Mouse (Mus musculus) retina, postnatal 7 days (tissue): Measurements from ENCODE around the gene Ubtd1.
A peak's percentile ranks its signal among the peaks of the same experiment; 100 is the strongest.

ENCODE experiments used
- DNase-seq: peaks from one replicate; pipeline ENCODE4 v3.0.0-alpha.2; 2012; ENCODE audit warnings: low read depth, low spot score

The Ubtd1 gene

DNA sequence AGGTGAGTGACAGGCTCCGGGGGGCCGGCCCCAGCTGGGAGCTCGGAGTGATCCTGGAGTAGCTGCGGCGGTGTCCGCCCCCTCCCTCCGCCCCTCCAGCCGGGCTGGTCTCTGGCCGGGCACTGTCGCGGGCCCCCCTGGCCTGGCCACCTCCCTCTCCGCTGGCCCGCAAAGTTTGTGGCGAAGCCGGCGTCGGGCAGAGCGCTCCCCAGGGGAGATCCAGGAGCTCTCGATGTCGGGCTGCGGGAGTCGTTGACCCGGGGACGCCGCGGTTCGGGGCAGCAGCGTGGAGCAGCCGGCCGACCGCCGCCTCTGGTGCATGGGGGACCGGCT is at the start of gene Ubtd1:
Gene Ubtd1, plus strand, starts transcription at position 169 of the 333 bp plus-strand sequence.
- no peak for DNase-seq

DNA sequence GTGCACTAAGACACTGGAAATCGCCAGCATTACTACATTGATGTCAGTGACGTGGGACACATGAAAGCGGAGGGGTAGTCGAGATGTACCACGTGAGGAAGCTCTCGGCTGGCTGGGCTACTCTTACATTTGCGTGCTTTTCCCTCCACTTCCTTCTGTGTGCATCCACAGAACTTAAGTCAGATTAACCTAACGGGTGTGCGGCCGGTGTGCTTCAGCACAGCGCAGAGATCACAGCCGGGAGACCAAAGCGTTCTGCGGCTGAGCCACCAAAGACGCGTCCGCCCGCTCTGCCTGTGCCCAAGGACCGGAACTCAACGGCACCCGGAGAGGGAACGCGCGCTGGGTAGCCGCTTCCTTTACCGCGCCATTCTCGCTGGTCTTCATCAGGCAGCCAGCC is 48.9 kb upstream of the Ubtd1 start:
- no peak for DNase-seq

DNA sequence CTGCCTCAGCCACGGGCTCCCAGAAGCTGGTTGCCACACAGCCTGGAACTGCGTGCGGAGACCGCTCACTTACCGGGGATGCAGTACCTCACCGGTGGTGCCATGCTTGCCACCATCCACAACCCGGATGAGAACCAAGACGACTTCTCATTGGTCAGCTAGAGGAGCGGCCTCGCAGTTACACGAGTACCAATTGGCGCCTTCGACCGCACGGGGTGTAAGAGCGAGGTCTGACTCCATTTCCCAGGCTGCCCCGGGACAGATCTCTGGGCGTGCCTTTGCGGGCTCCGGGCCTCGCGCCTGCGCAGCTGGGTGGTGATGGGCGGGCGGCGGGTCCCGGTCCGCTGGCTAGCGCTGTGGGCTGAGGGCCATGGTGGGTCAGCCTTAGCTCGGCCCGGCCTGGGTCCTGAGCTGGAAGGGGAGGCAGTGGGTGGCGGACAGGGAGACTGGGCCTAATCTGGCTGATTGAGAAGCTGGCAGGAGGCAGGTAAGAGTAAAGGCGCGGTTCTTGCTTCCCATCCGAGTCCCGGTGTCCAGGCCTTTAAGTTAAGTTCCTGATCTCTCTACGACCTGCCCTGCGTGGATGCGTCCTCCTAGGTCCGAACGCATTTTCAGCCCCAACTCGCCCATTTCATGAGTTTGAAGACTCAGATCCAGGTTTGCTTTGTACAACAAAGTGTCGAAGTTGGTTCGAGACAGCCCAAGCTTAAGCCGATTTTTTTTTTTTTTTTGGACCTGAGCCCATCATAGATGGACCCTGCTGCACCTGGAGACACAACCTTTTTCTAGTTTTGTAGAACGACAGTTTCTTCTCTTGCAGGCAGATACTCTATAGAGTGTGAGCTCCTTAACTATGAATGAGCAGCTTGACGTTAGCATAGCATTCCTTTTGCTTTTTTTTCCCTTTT is 48.1 kb upstream of the Ubtd1 start, which contains the start of the genes Exosc1 and Zdhhc16:
Gene Exosc1, minus strand, starts transcription at position 245 of the 908 bp plus-strand sequence.
Gene Zdhhc16, plus strand, starts transcription at position 302 of the 908 bp plus-strand sequence.
- peak; percentile 97 for DNase-seq

DNA sequence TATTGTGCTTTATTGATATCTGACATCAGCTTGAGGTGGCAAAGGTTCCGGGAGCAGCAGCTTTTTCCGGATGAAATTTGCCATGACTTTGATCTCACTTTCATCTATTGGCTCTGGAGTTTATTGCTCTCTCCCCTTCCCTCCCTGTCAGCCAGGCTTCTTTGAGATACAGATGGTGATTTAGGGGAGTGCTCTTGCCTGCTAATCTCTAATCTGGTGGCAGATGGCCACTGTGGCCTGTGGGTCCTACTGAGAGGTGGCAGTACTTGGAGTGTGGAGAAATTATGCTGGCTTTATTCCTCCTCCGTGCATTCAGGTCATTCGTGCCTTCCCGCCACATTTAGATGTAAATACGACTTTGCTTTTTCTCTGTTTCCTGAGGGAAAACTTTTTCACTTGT is 47.4 kb upstream of the Ubtd1 start:
- DNase-seq: peak; percentile 50

DNA sequence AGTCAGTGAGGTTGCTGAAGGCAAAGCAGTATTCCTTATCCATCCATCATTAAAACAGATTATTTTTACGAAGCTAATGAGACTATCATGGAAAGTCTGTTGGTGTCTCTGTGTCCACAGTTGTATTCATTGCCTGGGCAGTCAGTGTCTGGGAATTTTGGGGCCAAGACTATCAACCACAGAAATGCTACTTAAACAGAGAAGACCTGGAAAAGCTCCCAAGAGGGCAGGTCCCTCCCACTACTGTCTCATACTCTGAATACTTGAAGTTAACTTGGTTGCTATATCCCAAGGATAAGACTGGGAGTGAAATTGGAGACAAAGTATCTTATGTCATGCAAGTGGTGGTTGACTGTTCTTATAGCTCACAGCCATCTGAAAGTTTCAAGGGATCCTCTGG is 45.6 kb upstream of the Ubtd1 start:
- DNase-seq: no peak

DNA sequence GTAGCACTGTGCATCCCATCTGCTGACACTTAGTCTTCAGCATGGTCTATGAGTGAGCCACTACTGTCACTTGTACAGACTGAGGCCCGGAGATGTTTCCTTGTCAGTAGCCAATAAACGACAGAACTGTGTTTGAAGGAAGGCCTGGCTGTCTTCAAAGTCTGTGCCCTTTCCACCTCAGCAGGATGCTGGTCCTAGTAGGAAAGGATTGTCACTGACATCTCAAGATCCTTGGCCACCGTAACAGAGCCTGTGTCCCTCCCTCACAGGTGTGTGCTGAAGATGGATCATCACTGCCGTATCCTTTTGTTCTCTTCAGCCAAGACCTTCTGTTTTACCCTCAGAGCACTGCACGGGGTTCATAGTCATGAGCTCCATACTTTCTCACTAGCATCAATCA is 43.0 kb upstream of the Ubtd1 start:
- no peak for DNase-seq

DNA sequence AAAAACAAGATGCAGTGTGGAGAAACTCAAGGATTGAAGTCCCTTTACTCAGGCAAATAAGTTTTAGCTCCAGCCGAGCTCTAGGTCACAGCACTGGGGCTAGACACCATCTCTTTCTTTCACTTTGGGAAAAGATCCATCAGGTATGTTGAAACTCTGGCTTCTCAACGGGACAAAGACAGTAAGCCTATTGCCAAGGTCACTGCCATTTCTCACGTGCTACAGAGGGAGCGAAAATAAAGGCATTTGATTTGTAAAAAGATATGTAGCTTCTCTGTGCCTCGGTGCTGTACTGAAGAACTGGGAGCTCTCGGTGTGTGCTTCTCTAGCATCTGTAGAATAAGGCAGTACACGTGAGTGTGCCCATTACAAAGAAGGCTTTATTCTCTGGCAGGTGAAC is 37.7 kb upstream of the Ubtd1 start:
- DNase-seq: no peak

DNA sequence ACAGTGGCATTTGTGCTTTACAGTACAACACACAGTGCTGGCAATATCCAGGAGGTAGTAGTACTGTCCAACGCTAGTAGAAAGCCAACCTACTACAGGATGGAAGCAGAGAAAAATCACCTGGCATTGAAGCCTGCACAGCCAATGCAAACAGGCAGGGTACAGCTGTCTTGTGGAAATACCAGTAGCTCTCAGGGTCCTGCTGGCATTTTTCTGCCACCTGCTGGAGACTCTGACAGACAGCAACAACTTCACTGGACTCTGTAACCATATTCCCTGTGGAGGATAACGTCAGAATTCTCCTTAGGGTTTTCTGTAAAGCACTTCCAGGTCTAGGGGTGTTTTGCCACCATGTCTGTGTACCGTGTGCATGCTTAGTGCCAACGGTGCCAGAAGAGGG is 29.3 kb upstream of the Ubtd1 start:
- no peak for DNase-seq

DNA sequence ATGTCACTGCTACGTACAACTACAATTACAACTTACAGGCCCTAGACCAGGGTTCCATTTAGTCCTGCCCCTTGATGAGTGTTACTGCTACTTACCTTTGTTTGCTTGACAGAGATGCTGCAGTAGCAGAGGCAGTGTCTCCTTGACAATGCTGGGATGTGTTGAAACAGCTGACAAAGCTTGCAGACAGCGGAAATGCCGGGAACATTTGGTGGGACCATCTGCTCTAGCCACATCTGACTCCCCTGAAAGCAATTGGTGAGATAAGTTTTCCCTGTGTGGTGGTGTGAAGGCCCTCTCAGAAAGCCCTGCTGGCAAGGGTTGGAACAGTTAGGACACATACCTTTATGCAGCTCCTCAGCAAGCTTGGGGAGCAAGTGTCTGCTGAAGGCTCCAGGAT is 28.0 kb upstream of the Ubtd1 start:
- no peak for DNase-seq

DNA sequence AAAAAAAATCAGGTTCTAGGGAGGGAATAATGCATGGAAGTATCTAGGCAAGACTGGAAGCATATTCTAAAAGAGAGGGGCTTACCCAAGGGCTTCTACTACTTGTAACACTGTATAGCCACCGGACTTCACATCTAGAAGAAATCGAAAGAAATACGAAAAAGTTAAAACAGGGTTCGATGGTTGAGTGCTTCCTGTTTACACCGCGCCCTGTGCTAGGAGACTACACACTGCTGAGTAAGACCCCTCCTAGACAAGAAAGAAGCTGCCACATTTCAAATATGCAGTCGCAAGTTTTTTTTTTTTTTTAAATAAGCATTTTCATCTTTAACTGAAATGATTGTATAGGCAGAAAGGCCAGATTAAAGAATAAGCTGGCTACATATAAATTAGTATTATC is 11.9 kb upstream of the Ubtd1 start:
- no peak for DNase-seq

DNA sequence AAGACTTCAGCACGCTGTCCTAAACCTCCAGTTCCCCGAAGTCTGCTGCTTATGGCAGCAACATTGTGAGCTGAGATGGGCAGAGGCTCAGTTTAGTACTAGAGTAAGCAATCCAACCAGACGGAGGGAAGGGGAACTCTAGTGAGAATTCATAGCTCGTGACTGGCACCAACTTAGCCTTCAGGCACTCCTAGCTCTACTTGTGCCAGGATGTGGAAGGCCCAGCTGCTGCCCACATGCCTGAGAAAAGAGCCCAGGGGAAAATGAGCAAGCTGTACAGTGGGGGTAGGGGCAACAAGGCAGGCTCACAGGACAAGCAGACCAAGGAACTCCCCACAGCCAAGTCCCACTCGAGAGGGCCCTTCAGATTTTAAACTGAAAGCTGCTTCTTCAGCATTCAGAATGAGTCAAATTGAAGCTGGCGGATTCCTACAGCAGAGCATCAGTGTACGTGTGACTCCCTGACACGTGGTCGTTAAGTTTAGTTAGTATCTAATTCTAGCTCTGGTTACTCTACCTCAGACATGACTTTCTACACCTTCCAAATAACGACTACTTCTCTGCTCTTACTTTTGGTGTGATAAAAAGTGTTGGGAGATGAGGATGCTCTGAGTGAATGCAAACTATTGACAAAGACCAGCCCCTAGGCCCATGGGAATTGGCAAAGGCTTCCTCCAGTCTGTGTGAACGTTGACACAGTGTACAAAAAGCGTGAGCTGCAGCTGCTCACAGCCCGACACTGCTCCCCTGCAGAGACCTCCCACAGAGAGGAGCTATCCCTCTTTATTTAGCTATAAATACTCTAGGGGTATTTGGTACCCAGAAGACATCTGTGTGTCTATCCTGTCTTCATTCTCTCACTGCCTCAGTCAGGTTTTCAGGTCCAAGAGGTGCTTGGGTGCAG is 7.4 kb upstream of the Ubtd1 start:
- no peak for DNase-seq

DNA sequence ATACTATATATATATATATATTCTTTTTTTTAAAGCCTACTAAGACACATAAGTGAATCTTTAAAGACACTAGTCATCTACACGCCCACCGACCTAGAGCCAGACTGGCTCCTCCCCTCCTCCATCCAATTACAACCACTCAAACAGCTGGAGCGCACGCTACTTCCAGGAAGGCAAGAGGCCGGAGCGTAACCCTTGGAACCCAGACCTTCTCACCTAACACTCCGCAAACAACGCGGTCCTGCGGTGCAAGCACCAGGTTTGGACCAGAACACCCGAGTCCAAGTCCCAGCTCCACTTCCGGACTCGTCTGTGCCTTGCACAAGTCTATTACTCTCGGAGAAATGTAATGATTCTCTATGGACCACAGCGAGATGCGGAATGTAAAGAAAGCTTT is 1.1 kb upstream of the Ubtd1 start:
- DNase-seq: no peak

DNA sequence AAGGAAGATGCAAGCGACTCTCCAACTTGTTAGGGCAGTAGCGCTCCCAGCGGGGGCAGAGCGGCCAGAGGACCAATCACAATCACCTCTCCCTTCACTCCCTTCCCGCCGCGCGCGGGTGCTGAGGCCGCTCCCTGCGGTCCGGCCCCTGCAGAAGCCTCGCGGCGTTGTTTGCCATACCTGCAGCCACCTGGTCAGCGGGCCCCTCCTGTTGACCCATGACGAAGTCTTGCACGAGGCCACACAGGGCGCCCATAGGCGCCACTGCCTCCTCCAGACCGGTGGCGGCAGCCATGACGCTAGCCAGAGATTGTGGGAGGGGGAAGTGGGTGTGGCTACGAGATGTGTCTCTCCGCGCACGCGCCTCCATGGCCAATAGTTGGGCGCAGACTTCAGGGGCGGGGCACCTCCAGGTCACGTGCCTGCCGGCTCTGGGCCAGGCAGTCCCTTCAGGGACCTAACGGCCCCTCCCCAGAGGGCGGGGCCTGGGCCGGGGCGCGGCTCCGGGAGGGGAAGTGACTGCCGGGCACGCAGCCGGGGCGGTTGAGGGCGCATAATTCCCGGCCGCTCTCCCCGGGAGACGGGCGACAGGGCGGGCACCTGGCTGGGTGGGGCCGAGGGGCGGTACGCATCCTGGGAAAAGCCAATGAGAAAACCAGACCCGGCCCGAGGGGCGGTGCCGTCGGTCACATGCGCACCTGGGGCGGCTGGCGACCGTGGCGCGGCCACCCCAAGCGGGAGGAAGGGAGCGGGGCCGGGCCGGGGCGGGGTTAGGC is 556 bp upstream of the Ubtd1 start, which contains the start of gene Mms19:
Gene Mms19, minus strand, starts transcription at position 339 of the 776 bp plus-strand sequence.
- peak; percentile 99 for DNase-seq

DNA sequence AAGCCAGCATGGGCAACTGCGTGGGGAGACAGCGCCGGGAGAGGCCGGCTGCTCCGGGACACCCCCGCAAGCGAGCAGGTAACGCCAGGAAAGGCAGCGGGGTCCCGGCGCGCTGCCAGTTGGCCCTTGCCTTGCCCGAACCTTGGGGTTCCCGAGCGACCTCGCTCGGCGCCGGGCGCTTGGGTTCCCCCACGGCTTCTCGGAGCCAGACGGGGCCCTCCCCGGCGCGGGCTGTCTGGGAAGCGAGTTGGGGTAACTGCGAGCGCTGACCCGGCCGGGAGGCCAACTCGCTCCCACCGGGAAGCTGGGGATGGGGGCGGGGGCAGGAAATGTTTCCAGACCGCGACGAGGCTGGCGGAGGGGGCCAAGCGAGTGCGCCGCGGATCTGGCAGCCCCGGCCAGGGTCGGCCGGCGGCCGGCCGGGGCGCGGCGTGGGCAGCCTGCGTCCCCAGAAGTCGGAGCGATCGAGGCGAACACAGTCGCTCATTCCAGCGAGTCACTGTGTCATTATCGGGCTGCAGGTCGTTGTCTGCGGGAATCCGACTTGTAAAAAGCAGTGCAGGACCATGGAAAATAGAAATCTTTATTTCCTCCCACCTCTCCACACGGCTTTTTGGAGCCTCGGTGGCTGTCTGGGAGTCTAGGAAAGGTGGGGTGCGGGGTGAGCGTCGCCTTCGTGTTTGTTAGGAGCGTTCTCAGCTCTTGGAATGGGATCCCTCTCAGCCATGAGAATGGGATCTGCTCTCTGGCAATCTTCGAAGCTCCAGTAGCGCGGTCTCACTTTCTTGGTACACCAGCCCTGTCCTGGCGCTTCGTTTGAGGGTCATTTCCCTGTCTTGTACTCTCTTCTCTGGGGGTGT is 598 bp downstream of the Ubtd1 start:
- peak; percentile 16 for DNase-seq

DNA sequence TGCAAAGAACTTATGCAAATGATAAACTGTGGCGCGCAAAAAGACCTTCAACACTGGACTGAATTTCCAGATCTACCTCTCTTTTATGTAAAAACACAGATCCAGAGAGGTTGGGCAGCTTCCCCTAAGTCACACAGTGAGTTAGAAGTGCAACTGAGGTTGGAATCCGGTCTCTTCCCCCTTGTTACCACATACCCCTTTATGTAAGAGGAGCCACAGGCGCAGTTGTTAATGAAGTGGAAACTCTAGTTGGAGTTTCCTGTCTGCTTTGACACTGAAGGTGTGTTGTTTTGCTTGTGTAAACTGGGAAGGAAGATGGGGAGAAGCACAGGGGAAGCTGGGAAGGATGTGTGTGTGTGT is 1.2 kb downstream of the Ubtd1 start:
- DNase-seq: no peak

DNA sequence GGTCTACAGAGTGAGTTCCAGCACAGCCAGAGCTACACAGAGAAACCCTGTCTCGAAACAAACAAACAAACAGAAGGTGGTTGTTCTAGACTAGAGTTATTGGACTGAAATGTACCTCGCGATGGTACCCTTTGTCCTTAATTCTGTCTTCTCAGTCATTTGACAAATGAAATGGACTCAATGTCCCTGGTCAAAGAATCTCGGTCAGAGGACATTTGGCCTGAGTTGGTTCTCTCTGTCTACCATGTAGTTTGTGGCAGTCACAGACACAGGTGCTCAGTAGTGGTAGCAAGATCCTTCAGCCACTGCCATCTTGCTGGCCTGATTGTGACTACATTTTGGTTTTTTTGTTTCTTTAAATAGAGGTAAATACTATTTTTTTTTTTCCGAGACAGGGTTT is 4.4 kb downstream of the Ubtd1 start:
- no peak for DNase-seq

DNA sequence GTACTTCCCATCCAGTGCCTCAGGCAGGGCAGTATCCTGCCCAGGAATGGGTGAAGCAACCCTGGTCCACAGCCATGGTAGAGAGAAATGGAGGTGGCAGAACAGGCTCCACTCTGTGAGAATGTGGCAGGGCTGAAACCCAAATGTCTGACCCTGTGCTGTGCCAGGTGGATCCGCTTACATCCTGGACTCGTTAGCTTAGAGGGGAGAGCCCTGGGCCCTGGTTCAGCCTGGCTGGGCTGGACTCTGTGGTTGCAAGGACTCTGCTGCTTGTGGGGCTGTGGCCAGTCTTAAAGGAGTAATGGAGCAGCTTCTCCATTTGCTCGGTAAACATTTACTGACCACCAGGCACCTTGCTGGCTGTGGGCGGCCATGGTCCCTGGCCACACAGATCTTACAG is 5.6 kb downstream of the Ubtd1 start:
- no peak for DNase-seq

DNA sequence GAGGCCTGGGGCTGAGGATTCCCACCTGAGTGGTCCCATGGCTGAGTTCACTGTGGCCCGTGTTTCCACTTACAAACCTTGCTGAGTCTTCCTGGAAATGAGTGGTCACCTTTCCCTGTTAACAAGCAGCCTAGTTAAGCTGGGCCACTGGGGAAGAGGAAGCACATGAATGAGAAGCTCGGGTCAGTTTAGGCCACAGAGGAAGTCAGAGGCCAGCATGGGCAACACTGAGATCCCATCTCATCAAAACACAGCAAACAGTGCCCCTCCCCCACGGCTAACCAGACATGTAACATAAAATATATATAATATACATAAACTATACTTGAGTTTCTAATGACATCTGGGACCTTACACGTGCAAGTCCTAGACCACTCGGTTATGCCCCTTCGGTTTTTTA is 8.2 kb downstream of the Ubtd1 start:
- no peak for DNase-seq

DNA sequence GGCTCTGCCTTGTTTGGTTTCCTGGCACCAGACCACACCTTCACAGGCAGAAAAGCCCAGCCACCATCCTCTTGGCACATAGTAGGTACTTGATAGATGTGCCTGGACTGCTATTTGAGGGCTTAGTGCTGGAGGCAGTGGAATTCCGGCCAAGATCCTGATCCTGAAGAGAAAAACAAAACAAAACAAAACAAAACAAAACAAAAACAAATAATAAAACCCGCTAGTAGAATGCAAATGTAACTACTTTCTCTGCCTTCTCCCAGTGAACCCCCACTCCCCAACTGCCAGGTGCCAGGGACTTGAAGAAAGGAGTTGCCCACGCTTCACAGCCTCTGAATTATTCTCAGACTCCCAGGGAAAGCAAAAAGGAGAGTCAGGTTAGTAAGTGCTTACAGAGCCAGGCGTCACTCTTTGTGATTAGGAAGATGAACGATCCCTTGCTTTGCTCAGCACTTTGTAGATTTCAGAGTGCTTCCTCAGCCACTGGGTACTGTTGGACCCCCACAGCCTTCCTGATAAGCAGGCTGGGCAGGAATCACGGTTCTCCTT is 10.4 kb downstream of the Ubtd1 start:
- DNase-seq: no peak

DNA sequence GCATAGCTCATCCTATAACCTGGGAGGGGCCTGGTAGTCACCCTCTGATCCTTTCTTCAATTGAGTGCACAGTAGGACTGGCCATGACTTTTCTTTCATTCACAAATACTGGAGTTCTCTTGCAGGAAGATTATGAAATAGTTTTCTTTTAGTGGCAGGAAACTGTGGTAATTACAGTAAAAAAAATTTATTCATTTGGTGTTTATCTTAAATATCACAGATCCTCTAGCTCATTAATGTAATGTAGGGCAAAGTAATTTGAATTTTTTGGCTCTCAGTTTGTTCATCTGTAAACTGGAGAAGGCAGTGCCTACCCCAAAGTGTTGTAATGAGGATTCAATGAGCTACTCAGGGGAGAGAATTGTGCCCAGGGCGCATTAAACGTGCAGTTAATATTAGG is 11.4 kb downstream of the Ubtd1 start:
- DNase-seq: no peak

DNA sequence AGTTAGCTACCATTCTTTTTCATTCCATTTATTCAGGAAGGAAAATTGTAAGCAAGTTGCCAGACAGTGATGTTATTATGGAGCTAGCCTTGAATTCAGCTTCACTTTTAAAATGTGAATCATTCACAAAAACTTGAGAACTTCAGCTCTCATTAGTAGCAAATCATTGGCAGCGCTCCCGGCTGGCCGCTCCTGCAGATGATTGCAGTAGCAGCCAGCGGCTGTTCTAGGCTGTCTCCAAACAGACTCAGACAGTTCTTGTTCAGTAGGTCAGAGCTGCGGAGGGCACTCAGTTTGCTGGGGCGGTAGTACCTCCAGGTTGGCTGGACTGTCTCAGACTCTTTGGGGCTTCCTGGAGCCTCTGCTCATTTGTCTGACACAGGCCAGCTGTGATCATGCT is 11.9 kb downstream of the Ubtd1 start:
- no peak for DNase-seq
